Mouse (Mus musculus): ENCODE measurements at regions not wholly inside any gene's neighbourhood (a gene's known extent, or its start where the extent isn't known, plus 50 kb on each side); places are given as distances from the start of the nearest gene placed in this dataset.

- H3K4me1 ChIP-seq (replicated peaks; ENCODE audit: control insufficient read depth, insufficient read depth, low read length) = no peaks in the 10 kb centered on the region
- H3K9me3 ChIP-seq (ENCODE audit: control insufficient read depth, low read length) = no peaks in the 10 kb centered on the region
- no peak overlapping the region for H3K9ac ChIP-seq (ENCODE audit: low read depth, low read length)
- H3K27me3 ChIP-seq (replicated peaks; ENCODE audit: control insufficient read depth, insufficient read depth, low read length) = 0 out of 2 replicates have a peak, but pooled peaks cover 3% of the 10 kb centered on the region
- ATAC-seq (replicated peaks; ENCODE audit: low FRiP score) (no peak), DNase-seq (ENCODE audit: low spot score) (no peak)
- H3K27ac ChIP-seq (ENCODE audit: low read depth, low read length) = no peak overlapping the region
- WGBS = 69% methylated on average over 6 of the region's 6 CpGs
- H3K36me3 ChIP-seq (ENCODE audit: control insufficient read depth, insufficient read depth, low read length) = no peaks in the 10 kb centered on the region
- no peak overlapping the region for H3K4me3 ChIP-seq (ENCODE audit: low read depth, low read length)
- no peak overlapping the region for H3K4me2 ChIP-seq
Observed at GRCm38 (mm10) chr8:26690178-26690735, 286.9 kb upstream of the Zfp703 start.

GRCm38 (mm10) chr8:26697579-26698084 lies 279.5 kb upstream of the Zfp703 start:
- Histone ChIP-seq H3K9ac (ENCODE audit: low read depth, low read length) (no peak overlapping the region), H3K36me3 (ENCODE audit: control insufficient read depth, insufficient read depth, low read length) (no peaks in the 10 kb centered on the region), H3K27me3 (replicated peaks; ENCODE audit: control insufficient read depth, insufficient read depth, low read length) (no peaks in the 10 kb centered on the region), H3K9me3 (ENCODE audit: control insufficient read depth, low read length) (no peaks in the 10 kb centered on the region), H3K27ac (ENCODE audit: low read depth, low read length) (no peak overlapping the region), H3K4me1 (replicated peaks; ENCODE audit: control insufficient read depth, insufficient read depth, low read length) (no peaks in the 10 kb centered on the region), H3K4me3 (ENCODE audit: low read depth, low read length) (no peak overlapping the region), H3K4me2 (no peak overlapping the region)
- no peak for ATAC-seq (replicated peaks; ENCODE audit: low FRiP score)
- no peak for DNase-seq (ENCODE audit: low spot score)
- 85% methylated on average over 1 of the region's 4 CpGs for WGBS

- no peak for ATAC-seq (replicated peaks; ENCODE audit: low FRiP score)
- Histone ChIP-seq H3K9me3 (ENCODE audit: control insufficient read depth, low read length) (no peaks in the 10 kb centered on the region), H3K9ac (ENCODE audit: low read depth, low read length) (no peak overlapping the region), H3K36me3 (ENCODE audit: control insufficient read depth, insufficient read depth, low read length) (no peaks in the 10 kb centered on the region), H3K4me3 (ENCODE audit: low read depth, low read length) (no peak overlapping the region), H3K27me3 (replicated peaks; ENCODE audit: control insufficient read depth, insufficient read depth, low read length) (no peaks in the 10 kb centered on the region), H3K27ac (ENCODE audit: low read depth, low read length) (no peak overlapping the region), H3K4me1 (replicated peaks; ENCODE audit: control insufficient read depth, insufficient read depth, low read length) (no peaks in the 10 kb centered on the region), H3K4me2 (no peak overlapping the region)
- 40% methylated on average over 7 of the region's 7 CpGs for WGBS
- DNase-seq (ENCODE audit: low spot score) = no peak
Observed at GRCm38 (mm10) chr8:26698580-26698979, 278.5 kb upstream of the Zfp703 start.

GRCm38 (mm10) chr8:26706048-26706767 lies 270.9 kb upstream of the Zfp703 start:
- ATAC-seq (replicated peaks; ENCODE audit: low FRiP score) (no peak), DNase-seq (ENCODE audit: low spot score) (no peak)
- H3K27me3 ChIP-seq (replicated peaks; ENCODE audit: control insufficient read depth, insufficient read depth, low read length) = no peaks in the 10 kb centered on the region
- whole genome bisulfite sequencing = 64% methylated on average over 9 of the region's 9 CpGs
- H3K4me1 ChIP-seq (replicated peaks; ENCODE audit: control insufficient read depth, insufficient read depth, low read length) = no peaks in the 10 kb centered on the region; the same call in 1 of the 2 replicates
- no peaks in the 10 kb centered on the region for H3K9me3 ChIP-seq (ENCODE audit: control insufficient read depth, low read length)
- H3K27ac ChIP-seq (ENCODE audit: low read depth, low read length) = no peak overlapping the region
- H3K4me3 ChIP-seq (ENCODE audit: low read depth, low read length) = no peak overlapping the region
- H3K36me3 ChIP-seq (ENCODE audit: control insufficient read depth, insufficient read depth, low read length) = no peaks in the 10 kb centered on the region
- H3K9ac ChIP-seq (ENCODE audit: low read depth, low read length) = no peak overlapping the region
- H3K4me2 ChIP-seq = no peak overlapping the region

- no peak overlapping the region for H3K27ac ChIP-seq (ENCODE audit: low read depth, low read length)
- H3K9ac ChIP-seq (ENCODE audit: low read depth, low read length) = no peak overlapping the region
- H3K4me3 ChIP-seq (ENCODE audit: low read depth, low read length) = no peak overlapping the region
- no peaks in the 10 kb centered on the region; the same call in 1 of the 2 replicates for H3K4me1 ChIP-seq (replicated peaks; ENCODE audit: control insufficient read depth, insufficient read depth, low read length)
- ATAC-seq (replicated peaks; ENCODE audit: low FRiP score) (no peak), DNase-seq (ENCODE audit: low spot score) (no peak)
- 94% methylated on average over 7 of the region's 7 CpGs for WGBS
- no peaks in the 10 kb centered on the region for H3K27me3 ChIP-seq (replicated peaks; ENCODE audit: control insufficient read depth, insufficient read depth, low read length)
- no peak overlapping the region for H3K4me2 ChIP-seq
- no peaks in the 10 kb centered on the region for H3K36me3 ChIP-seq (ENCODE audit: control insufficient read depth, insufficient read depth, low read length)
- no peaks in the 10 kb centered on the region for H3K9me3 ChIP-seq (ENCODE audit: control insufficient read depth, low read length)
Observed at GRCm38 (mm10) chr8:26706768-26707156, 270.4 kb upstream of the Zfp703 start.

GRCm38 (mm10) chr8:26713836-26714235 lies 263.3 kb upstream of the Zfp703 start:
- Histone ChIP-seq H3K4me2 (no peak overlapping the region), H3K36me3 (ENCODE audit: control insufficient read depth, insufficient read depth, low read length) (no peaks in the 10 kb centered on the region), H3K4me1 (replicated peaks; ENCODE audit: control insufficient read depth, insufficient read depth, low read length) (no peaks in the 10 kb centered on the region; the same call in 1 of the 2 replicates), H3K9ac (ENCODE audit: low read depth, low read length) (no peak overlapping the region), H3K4me3 (ENCODE audit: low read depth, low read length) (no peak overlapping the region), H3K27me3 (replicated peaks; ENCODE audit: control insufficient read depth, insufficient read depth, low read length) (no peaks in the 10 kb centered on the region), H3K9me3 (ENCODE audit: control insufficient read depth, low read length) (no peaks in the 10 kb centered on the region), H3K27ac (ENCODE audit: low read depth, low read length) (no peak overlapping the region)
- 85% methylated on average over 8 of the region's 8 CpGs for WGBS
- DNase-seq (ENCODE audit: low spot score) = no peak
- ATAC-seq (replicated peaks; ENCODE audit: low FRiP score) = no peak

- WGBS = 86% methylated on average over 3 of the region's 3 CpGs
- ATAC-seq (replicated peaks; ENCODE audit: low FRiP score) (no peak), DNase-seq (ENCODE audit: low spot score) (no peak)
- H3K36me3 ChIP-seq (ENCODE audit: control insufficient read depth, insufficient read depth, low read length) = no peaks in the 10 kb centered on the region
- H3K27me3 ChIP-seq (replicated peaks; ENCODE audit: control insufficient read depth, insufficient read depth, low read length) = no peaks in the 10 kb centered on the region
- H3K4me3 ChIP-seq (ENCODE audit: low read depth, low read length) = no peak overlapping the region
- no peaks in the 10 kb centered on the region for H3K9me3 ChIP-seq (ENCODE audit: control insufficient read depth, low read length)
- H3K4me1 ChIP-seq (replicated peaks; ENCODE audit: control insufficient read depth, insufficient read depth, low read length) = no peaks in the 10 kb centered on the region; the same call in 1 of the 2 replicates
- H3K27ac ChIP-seq (ENCODE audit: low read depth, low read length) = no peak overlapping the region
- no peak overlapping the region for H3K4me2 ChIP-seq
- H3K9ac ChIP-seq (ENCODE audit: low read depth, low read length) = no peak overlapping the region
Observed at GRCm38 (mm10) chr8:26714714-26715113, 262.4 kb upstream of the Zfp703 start.

- Histone ChIP-seq H3K9me3 (ENCODE audit: control insufficient read depth, low read length) (no peaks in the 10 kb centered on the region), H3K4me3 (ENCODE audit: low read depth, low read length) (no peak overlapping the region), H3K9ac (ENCODE audit: low read depth, low read length) (no peak overlapping the region), H3K27ac (ENCODE audit: low read depth, low read length) (no peak overlapping the region), H3K36me3 (ENCODE audit: control insufficient read depth, insufficient read depth, low read length) (no peaks in the 10 kb centered on the region), H3K27me3 (replicated peaks; ENCODE audit: control insufficient read depth, insufficient read depth, low read length) (no peaks in the 10 kb centered on the region), H3K4me2 (no peak overlapping the region), H3K4me1 (replicated peaks; ENCODE audit: control insufficient read depth, insufficient read depth, low read length) (no peaks in the 10 kb centered on the region)
- no peak for ATAC-seq (replicated peaks; ENCODE audit: low FRiP score)
- WGBS = 57% methylated on average over 11 of the region's 11 CpGs
- DNase-seq (ENCODE audit: low spot score) = no peak
Observed at GRCm38 (mm10) chr8:26718409-26719355, 258.4 kb upstream of the Zfp703 start.
